Mouse (Mus musculus) right cerebral cortex, postnatal 36 days (tissue): ENCODE measurements at regions not wholly inside any gene's neighbourhood (a gene's known extent, or its start where the extent isn't known, plus 50 kb on each side); places are given as distances from the start of the nearest gene placed in this dataset.

Experiments
- DNase-seq, 2 experiments: peaks; one replicate each; pipeline ENCODE4 v3.0.0; 2022; ENCODE audit warnings: low spot score in 2 of 2, mixed read lengths in 1 of 2

DNA sequence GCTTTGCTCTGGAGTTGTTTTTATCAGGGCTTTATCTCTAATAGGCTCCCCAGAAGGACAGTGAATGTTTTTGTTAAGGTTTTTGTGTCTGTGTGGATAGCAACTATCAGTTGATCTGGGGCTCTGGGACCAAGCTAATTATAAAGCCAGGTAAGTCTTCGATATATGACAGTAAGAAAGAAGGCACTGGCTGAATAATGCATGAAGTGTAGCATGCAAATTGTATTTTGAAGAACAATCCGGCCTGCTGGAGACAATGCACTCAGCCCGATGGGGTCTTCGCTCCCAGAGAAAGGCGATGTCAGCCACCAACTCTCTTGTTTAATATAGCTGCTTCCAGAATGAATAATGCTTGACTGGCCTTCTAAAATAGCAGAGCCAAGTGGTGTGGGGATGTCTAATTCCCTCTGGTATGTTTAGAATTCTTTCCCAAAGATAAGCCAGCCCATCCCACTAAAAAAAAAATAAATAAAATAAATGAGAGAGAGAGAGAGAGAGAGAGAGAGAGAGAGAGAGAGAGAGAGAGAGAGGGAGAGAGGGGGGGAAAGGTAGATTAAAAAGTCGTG, 68.6 kb downstream of the Dad1 start:
- no peak for DNase-seq

DNA sequence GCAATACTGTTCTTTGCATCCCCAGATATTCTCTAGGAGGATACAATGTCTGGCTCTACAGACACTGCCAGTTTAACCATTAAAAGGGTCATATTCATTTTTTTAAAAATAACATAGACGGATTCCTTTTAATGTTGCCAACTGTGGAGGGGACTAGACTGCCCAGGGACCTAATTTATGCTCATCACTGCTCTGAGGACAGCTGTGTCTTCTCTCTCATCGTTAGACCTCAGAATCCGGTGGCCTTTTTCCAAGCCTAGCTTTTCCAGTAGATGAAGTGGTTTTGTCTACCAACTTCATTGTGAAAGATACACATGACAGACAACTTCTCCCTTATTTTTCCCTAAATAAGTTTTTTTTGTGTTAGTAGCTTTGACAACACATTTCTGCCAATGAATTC, 70.0 kb downstream of the Dad1 start:
- DNase-seq = no peak

DNA sequence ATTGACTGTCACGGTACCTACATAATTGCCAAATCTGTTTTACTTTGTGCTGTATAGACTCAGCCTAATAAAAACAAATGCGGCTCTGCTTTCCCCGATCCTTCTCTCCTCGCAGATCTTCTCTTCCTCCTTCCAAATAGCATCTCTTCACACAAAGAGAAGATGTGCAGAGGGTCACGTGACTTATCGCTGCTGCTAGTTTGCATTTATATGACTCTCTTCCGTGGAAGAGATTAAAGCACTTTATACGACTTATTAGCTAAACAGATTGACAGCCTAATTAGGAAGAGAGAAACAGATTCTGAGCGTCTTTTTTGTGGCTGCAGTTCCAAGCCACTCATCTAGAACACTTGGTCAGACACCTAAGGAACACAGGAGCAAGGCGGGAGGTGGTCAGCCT, 71.1 kb downstream of the Dad1 start:
- no peak for DNase-seq

DNA sequence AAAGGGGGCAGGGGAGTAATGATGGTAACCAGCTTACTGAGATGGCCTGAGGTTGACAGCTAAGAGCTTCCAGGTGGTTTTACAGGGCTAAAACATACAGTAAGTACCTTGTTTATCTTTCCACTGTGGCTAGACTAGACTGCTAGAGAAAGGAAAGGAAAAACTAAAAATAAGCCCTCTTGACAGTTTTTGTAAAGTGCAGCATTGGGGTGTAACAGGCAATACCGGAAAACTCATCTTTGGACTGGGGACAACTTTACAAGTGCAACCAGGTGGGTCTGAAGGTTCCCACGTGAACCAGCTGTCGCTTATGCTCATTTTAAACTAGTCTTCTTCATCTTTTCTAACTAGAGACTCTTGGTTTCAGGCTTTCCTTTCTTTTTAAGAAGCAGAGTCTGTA, 72.6 kb downstream of the Dad1 start:
- DNase-seq = no peak

DNA sequence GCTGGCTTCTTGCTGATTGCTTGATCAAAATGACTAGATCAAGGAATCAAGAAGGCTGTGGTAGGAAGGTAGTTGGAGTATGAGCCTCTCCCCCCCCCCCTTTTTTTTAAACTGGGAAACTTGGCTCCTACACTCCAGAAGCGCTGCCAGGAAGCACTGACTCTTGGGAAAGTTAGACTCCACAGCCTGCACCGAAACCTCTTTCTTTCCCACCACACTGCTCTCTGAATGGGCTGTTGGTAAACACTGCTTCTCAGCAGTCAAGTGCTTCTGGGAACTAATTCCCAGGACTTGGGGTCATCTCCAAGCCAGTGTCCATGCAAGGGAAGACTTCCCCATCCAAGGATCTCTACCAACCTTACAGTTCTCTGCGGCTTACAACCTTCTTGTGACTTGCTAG, 73.2 kb downstream of the Dad1 start:
- no peak for DNase-seq

DNA sequence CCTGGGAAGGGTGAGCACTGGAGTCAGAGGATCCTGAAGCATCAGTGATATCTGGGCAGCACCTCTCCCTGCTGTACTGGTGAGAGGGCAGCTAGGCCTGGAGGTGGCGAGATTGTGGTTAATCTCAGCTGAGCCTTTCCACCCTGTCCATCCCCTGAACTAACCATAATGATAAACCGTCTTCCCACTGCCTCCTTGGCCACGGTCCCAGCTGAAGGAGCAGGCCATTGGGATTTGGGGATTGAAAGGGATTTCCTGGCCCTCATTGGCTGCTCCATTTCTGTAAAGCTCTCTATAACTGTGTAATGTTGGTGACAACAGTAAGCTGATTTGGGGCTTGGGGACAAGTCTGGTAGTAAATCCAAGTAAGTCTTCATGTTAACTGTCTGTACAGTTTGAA, 73.6 kb downstream of the Dad1 start:
- no peak for DNase-seq

DNA sequence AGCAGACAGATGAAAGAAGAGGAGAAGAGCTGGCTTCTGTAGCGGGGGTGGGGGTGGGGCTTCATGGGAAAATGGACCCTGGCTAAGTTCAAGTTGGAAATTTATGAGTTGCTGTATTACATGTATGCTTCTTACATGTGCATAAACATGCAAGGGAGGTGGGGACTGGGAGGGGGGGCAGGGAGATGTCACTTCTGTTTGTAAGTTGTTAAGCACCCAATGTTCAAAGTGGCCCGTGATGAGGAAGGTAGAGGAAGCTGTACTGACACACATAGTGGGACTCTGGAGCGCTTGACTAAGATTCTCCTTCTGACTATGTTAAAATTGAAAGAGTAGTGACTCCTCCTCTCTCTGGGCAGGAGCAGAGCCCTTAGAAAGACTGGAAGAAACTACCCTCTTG, 75.0 kb downstream of the Dad1 start:
- DNase-seq = no peak

DNA sequence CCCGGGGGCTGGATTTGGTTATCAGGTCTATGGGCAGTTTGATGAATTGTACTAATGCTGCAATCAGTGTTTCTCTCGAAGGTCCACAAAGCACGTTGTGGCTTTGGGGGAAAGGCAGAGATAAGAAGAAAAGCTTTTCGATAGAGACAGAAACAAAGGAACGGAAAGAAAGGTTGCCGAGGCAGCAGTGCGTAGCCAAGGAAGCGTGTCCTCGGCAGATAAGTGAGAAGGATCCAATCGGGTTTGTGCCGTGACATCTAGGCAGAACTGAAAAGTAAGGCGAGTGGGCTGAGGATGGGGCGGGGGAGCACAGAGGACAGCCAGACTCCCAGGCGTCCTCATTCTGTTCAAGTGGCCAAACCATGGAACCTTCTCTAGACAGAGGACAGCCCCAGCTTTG, 77.4 kb downstream of the Dad1 start:
- DNase-seq = no peak

DNA sequence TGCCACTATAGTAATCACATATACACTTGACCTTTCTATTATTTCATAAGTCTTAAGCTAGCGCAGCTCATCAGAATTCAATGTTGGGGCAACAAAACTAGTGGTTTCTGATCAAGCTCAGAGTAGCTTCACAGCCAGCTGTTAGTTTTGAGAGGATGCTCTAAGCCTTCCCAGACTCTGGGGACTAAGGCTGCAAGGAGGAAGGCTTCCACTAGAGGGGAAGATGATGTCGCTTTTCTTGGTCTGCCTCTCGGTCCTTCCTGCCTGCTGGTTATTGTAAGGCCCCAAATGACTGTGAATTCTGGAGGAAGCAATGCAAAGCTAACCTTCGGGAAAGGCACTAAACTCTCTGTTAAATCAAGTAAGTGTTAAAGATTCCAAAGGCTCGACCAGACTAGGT, 78.4 kb downstream of the Dad1 start:
- no peak for DNase-seq

DNA sequence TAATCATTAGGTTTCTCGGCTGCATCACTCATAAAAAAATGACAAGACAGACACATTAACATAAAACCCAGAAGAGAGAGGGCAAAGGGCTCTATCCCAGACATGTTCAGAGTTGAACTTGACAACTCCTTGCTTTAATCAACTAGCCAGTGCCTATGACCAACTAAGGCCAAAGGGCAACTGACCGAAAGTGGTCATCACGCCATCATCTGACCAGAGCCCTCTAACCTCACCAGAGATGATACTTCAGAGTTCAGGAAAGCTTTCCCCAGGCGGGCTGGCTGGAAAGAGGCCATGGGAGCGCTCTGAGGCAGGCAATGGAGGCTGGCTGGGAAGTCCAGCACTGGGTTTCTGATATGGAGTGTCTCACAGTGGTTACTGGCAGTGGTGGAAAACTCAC, 80.6 kb downstream of the Dad1 start:
- no peak for DNase-seq

DNA sequence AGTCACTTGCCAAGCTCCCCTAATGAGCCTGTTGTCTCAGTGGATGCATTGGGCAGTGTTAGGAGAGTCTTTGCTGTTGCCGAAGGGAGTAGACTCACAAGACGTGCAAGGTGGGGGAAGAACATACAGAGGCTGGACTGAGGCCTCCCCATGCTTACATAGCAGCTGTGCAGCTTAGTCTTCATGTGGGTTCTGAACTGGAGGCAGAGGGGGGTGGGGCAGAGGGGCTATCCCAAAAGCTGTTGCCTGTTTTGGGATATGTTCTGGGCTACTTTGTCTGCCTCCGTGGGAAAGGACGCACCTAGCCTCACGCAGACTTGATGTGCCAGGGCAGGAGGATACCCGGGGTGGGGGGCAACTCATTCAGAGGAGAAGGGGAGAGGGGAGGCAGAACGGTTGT, 84.7 kb downstream of the Dad1 start:
- no peak for DNase-seq

DNA sequence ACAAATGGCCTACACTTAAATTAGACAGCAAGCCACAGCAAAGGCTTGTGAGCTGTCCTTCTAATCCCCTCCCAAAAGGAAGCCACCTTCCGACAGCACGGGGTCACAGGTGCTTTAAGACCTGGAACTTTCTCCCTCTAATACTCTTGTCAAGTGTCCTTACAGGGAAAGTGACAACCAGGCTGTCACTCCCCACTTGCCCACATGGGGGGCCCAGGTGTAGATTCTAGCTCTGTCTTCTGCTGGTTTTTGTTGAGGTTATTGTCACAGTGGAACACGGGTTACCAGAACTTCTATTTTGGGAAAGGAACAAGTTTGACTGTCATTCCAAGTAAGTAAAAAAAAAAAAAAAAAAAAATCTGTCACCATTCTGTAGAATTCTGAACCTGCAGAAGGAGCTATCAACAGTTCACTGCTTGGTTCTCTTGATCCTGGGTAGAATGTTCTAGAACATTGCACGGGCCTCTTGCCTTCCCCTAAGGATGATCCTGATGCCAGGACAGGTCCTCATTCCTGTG, 85.4 kb downstream of the Dad1 start:
- DNase-seq = no peak

DNA sequence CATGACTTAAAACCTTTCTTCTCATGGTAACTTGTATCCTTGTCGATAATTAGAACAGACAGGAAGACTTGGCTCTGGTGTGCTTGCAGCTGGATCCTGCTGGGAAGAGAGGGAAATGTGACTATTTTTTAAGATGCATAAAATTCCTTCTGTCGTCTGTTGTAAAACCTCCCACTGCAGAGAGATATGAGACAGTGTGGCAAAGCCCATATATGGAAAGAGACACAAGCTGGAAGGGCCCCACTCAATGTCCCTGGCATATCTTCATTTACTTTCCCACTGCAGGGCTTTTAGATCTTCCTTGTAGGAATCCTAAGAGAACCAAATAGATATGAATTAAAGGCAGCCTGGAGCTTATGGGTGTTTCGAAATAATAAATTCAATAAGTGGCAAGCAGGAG, 87.8 kb downstream of the Dad1 start:
- peak; percentile 5 to 9 for DNase-seq

DNA sequence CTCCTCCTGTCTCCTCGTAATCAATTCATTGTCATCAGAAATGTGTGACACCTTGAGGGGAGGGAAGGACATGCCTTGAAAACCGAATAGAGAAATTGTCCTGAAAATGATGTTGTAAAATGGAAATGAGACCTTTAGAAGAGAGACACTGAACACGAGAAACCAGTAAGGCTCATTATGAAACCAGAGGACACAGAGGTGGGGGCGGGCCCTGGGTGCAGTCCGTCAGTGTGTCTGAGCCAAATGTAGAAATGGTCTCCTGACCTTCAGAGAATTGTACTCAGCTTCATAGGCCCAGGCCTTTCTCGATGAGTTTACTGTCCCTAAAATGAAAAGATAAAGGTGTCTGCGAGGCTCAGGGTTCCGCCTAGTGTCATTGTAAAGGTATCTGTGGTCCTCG, 89.0 kb downstream of the Dad1 start:
- no peak for DNase-seq

DNA sequence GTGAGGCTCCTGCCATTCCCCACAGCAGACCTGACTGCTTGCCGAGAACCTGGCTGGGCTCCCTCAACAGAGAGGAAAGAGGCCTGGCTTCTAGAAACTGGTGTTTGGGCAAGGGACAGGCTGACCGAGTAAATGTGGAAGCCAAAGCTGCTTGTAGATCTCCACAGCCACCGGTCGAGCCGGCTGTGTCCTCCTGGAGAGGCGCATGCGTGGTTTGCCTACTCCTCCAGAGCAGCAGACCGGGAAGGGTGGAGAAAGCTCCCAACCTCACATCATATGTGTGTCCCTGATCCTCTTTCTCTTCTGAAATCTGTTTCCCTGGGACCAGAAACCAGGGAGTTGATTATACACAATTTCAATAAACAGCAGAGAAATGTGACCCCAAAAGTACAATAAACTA, 92.0 kb downstream of the Dad1 start:
- no peak for DNase-seq

DNA sequence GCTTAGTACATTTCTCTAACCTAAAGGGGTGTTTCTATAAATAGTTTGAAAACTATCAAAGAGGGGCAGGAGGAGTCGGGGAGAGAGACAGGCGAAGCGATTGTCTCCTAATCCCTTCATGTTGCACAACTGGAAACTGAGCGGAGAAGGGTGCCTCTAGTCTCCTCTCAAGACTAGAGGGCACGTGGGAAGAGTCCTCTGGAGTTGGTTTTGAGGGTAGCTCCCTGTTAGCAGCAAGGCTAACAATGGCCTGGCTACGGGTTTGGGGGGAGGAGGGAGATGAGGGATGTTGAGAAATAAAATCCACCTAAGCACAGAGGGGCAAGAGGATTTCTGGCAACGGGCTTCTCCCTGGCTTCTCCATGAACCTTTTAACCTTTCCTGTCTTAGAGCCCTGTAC, 92.7 kb downstream of the Dad1 start:
- DNase-seq = no peak

DNA sequence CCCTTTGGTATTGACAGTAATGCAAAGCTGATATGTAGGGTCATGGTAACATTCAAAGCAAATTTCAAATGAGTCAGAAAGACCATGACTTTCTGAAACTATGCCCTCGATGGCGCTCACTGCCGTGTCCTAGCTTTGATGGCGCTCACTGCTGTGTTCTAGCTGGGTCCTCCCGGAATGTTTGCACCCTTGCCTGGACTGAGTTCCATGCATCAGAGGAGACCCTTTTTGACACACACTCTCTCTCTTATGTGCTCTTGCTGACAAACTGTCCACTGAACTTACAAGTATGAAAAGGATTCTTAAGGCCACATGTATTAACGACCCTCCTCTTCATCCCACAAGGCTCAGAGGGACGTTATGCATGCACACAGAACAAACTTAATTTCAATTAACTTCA, 94.1 kb downstream of the Dad1 start:
- DNase-seq = no peak

DNA sequence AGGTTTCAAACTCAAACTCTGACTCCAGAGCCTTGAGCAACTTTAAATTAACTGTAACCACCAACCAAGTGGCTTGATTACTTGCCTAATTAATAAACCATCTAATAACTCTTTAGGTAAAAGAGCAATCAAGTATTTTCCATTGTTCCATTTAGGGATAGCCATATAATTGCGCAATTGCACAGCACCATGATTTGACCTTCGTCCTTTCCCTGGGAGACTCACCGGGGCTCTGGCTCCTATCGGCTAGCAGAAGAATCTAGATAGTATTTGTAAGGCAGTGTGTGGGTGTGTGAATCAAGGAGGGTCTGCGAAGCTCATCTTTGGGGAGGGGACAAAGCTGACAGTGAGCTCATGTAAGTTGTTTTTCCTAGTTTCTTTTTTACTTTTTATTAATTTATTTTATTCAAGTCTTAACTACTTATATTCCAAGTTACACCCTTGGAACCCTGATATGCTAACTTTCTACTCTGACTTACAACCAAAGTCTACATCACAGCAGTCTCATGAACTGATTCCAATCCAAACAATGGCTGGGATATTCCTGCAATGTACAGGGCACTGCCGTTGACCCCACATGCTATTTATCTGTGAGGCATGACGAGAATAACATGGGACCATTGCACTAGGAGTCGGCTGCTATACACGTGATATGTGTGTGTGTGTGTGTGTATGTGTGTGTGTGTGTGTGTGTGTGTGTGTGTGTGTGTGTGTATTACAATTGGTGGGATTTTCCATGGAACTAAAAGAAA, 95.5 kb downstream of the Dad1 start:
- no peak for DNase-seq

DNA sequence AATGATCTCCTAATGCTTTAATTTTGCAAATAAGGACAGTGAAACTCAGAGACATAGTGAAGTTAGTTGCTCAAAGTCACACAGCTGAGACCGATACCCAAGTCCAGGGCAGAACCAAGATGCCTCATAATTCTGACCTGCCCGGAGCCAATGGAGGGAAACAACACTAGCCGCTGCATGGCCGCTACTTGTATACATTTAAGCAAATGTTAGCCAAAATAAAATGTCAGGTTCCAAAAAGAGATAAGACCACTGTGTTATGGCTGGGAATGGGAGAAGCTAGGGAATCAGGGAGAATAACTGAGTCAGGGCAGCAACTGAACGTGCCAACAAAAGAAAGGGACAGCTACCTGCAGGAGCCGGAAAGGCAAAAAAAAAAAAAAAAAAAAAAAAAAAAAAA, 97.4 kb downstream of the Dad1 start:
- DNase-seq = no peak

DNA sequence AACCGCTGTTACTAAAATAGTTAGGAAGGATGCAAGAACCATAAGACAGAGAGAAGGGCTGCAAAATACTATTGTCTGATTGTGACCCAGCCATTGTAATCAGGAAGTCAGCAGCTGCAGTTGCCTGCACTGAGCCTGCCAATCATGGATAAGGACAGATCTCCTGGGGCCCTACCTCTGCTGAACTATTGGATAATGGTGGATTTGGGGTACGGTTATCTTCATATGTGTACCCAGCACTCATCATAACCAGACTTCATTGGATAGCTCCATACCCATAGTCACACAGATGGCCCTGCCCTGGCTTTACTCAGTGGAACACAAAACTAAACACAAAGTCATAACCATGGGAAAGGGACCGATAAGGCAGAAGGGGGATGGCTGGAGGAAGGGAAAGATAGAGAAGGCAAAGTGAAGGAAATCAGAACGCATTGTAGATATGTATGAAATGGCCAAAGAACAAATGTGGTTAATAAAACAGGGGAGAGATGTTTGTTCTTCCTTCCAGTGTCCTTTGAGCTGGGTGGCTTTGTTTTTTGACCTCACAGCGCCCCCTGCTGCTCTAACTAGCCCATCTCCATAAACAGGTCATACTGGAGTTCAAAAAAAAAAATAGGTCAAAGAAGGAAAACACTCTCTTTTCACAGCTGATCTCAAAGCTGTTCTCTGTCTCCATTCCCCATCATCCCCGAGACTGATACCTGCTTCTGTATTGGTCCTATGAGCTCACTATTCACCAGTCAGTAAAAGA, 101.2 kb downstream of the Dad1 start:
- peak in 1 of 2 experiments; percentile 25 for DNase-seq

DNA sequence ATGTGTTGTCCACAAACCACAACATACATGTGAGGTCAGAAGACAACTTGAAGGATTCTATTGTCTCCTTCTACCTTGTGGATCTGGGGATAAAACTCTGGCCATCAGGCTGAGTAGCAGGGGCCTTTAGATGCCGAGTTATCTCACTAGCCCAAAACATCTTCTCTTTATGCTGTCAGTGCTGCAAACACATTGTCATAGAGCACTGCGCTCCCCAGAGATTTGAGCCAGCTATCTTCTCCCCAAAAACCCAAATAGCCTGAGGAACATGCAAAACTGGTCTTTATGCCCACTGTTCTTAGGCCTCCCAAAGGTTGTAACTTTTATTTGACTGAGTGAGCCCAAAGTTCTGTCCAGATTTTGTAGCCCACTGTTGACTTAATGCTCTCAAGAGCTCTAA, 102.0 kb downstream of the Dad1 start:
- DNase-seq = no peak

DNA sequence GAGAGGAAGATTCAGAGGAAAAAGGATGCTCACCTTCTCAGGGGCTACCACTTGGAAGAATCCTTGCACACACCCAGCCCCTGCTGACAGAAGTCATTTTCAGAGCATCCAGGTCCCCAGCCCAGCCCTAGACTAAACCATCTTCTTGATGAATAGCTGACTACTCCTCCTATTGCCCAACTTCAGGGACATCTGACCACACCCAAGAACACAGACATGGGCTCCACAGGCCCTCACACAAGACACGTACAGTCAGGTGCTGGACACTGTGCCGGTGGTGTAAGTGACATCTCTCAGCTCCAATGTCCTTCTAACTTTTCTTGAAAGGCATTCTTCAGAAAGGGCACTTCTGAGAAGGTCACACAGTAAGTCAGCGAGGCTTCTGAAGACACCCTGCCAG, 102.6 kb downstream of the Dad1 start:
- DNase-seq = no peak

DNA sequence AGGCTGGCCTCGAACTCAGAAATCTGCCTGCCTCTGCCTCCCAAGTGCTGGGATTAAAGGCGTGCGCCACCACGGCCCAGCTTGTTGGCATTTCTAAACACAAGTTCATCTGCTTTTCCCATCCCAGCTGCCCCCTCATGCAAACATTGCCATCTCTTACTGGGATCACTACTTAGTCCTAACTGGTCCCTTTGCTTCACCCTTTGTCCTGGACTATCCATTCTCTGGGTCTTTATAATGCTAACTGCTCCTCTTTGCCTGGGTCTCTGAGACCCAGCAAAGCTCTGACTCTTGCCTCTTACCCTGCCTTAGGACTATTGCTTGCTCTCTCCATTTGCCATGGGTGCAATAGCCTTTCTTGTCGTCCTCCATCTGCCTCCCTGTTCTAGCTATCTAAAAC, 103.7 kb downstream of the Dad1 start:
- DNase-seq = no peak
